Mouse (Mus musculus) CH12.LX (cell line): ENCODE measurements around the gene Gm10959.
A peak's percentile ranks its signal among the peaks of the same experiment; 100 is the strongest.

Source experiments
- BHLHE40 ChIP-seq: IDR thresholded peaks from 2 replicates; pipeline ENCODE4 v1.6.1; 2011; ENCODE audit warnings: mild to moderate bottlenecking, low read depth, low read length, improper control_type of control experiment
- CHD2 ChIP-seq: IDR thresholded peaks from 2 replicates; pipeline ENCODE4 v1.6.1; 2011; ENCODE audit warnings: low read length, improper control_type of control experiment
- CTCF ChIP-seq, 2 experiments: IDR thresholded peaks in 1 of 2; conservative IDR thresholded peaks in 1 of 2; 2 replicates each; pipeline ENCODE4 v1.5.1; 2011 to 2012; ENCODE audit warnings: low read depth in 2 of 2, low read length in 2 of 2, improper control_type of control experiment in 1 of 2, inconsistent platforms in 1 of 2, mild to moderate bottlenecking in 1 of 2, moderate library complexity in 1 of 2
- E2F4 ChIP-seq: IDR thresholded peaks from 2 replicates; pipeline ENCODE4 v1.6.1; 2011; ENCODE audit warnings: low read depth, low read length, improper control_type of control experiment; ENCODE audit not compliant: insufficient replicate concordance
- EP300 ChIP-seq: IDR thresholded peaks from 2 replicates; pipeline ENCODE4 v1.6.1; 2011; ENCODE audit warnings: low read length, improper control_type of control experiment
- ETS1 ChIP-seq: conservative IDR thresholded peaks from 2 replicates; pipeline ENCODE4 v1.6.1; 2012; ENCODE audit warnings: low read depth, mild to moderate bottlenecking, inconsistent platforms, low read length, improper control_type of control experiment, moderate library complexity
- GABPA ChIP-seq: IDR thresholded peaks from 2 replicates; pipeline ENCODE4 v1.6.1; 2012; ENCODE audit warnings: low read depth, low read length, improper control_type of control experiment, inconsistent platforms; ENCODE audit not compliant: insufficient replicate concordance
- HCFC1 ChIP-seq: IDR thresholded peaks from 2 replicates; pipeline ENCODE4 v1.6.1; 2012; ENCODE audit warnings: low read depth, mild to moderate bottlenecking, inconsistent platforms, low read length, improper control_type of control experiment
- KAT2A ChIP-seq: IDR thresholded peaks from 2 replicates; pipeline ENCODE4 v1.6.1; 2012; ENCODE audit warnings: low read length, improper control_type of control experiment, inconsistent platforms; ENCODE audit not compliant: insufficient replicate concordance
- MAZ ChIP-seq: IDR thresholded peaks from 2 replicates; pipeline ENCODE4 v1.6.1; 2012; ENCODE audit warnings: low read depth, mild to moderate bottlenecking, inconsistent platforms, low read length, improper control_type of control experiment, moderate library complexity
- MEF2A ChIP-seq: IDR thresholded peaks from 2 replicates; pipeline ENCODE4 v1.6.1; 2014; ENCODE audit warnings: low read depth, mild to moderate bottlenecking, inconsistent platforms, low read length, improper control_type of control experiment, borderline replicate concordance
- POLR2A ChIP-seq: IDR thresholded peaks from 2 replicates; pipeline ENCODE4 v1.6.1; 2011; ENCODE audit warnings: low read depth, mild to moderate bottlenecking, improper control_type of control experiment, low read length
- POLR2AphosphoS2 ChIP-seq: IDR thresholded peaks from 2 replicates; pipeline ENCODE4 v1.6.1; 2011; ENCODE audit warnings: low read depth, low read length, improper control_type of control experiment
- ZNF384 ChIP-seq: IDR thresholded peaks from 2 replicates; pipeline ENCODE4 v1.6.1; 2012; ENCODE audit warnings: low read depth, low read length, improper control_type of control experiment, inconsistent platforms

GRCm38 (mm10) chr3:122918672-122919071, 488 bp downstream of the Gm10959 start:
- TF ChIP-seq CTCF (conservative IDR thresholded peaks at IDR 0.05 in 1 of 2, IDR thresholded peaks at IDR 0.05 in 1 of 2; ENCODE audit: low read depth in 2 of 2, low read length in 2 of 2), result no peak
- no peak for TF ChIP-seq POLR2A
- no peak for TF ChIP-seq GABPA
- no peak for TF ChIP-seq EP300
- TF ChIP-seq POLR2AphosphoS2, result no peak
- TF ChIP-seq ZNF384, result peak; percentile 76
- no peak for TF ChIP-seq ETS1
- no peak for TF ChIP-seq MEF2A
- no peak for TF ChIP-seq KAT2A
- no peak for TF ChIP-seq MAZ
- no peak for TF ChIP-seq E2F4
- no peak for TF ChIP-seq HCFC1
- TF ChIP-seq BHLHE40, result no peak
- TF ChIP-seq CHD2, result no peak
